Comparison of ENCODE assay signal across 8 mouse cellular contexts in genomic region chr10:80432936-80433512, GRCm38 (mm10). TPM values are rescaled to one million over a fixed set of nuclear protein-coding genes. Genes with fewer than 3 reads are reported as not detected.
DNase-seq lines count a peak whose midpoint lies in the region; ATAC-seq and TF ChIP-seq lines count a peak whose summit lies in the region.

No protein-coding gene starts in this region.

- peaks cover 26% of the 10 kb centered on the region for H3K36me3 ChIP-seq in heart, postnatal 0 days (replicated peaks; ENCODE audit: control insufficient read depth, insufficient read depth, low read length)
- H3K36me3 ChIP-seq in midbrain, embryonic 14.5 days (ENCODE audit: control insufficient read depth, insufficient read depth, low read length) = peaks cover 28% of the 10 kb centered on the region

- WGBS in heart, postnatal 0 days = under 1% methylated on average over 52 of the region's 60 CpGs
- under 1% methylated on average over 55 of the region's 60 CpGs for WGBS in midbrain, embryonic 14.5 days

- TF ChIP-seq CTCF in cortical plate, adult 2 months (IDR thresholded peaks at IDR 0.05; ENCODE audit: extremely low read depth, insufficient read depth, low read length) = no peak
- TF ChIP-seq CTCF in heart, postnatal 0 days (IDR thresholded peaks at IDR 0.05; ENCODE audit: low read depth) = no peak

- intact Hi-C loops in left cerebral cortex, postnatal 4 days (cut with DNase I) = no loop called here

- no peak for TF ChIP-seq EP300 in heart, postnatal 0 days (IDR thresholded peaks at IDR 0.05; ENCODE audit: low read depth)

- peak overlapping the region; percentile 99 for H3K9ac ChIP-seq in heart, postnatal 0 days (replicated peaks; ENCODE audit: low read depth, low read length)
- H3K9ac ChIP-seq in midbrain, embryonic 14.5 days (replicated peaks; ENCODE audit: low read length) = peak overlapping the region; percentile 90

- no peaks in the 10 kb centered on the region for H3K27me3 ChIP-seq in heart, postnatal 0 days (ENCODE audit: control insufficient read depth, insufficient read depth, low read length)
- H3K27me3 ChIP-seq in midbrain, embryonic 14.5 days (ENCODE audit: control insufficient read depth, insufficient read depth, low read length) = no peaks in the 10 kb centered on the region

- H3K4me3 ChIP-seq in cortical plate, adult 2 months (ENCODE audit: insufficient read depth, low read length) = peak overlapping the region; percentile 42
- peak overlapping the region; percentile 100 for H3K4me3 ChIP-seq in heart, postnatal 0 days (ENCODE audit: low read depth, low read length)
- peak overlapping the region; percentile 97 for H3K4me3 ChIP-seq in midbrain, embryonic 14.5 days (replicated peaks; ENCODE audit: low read depth, low read length)

- no peaks in the 10 kb centered on the region for H3K9me3 ChIP-seq in heart, postnatal 0 days (replicated peaks; ENCODE audit: control insufficient read depth, low read length)
- no peaks in the 10 kb centered on the region for H3K9me3 ChIP-seq in midbrain, embryonic 14.5 days (ENCODE audit: control insufficient read depth, low read length)

- DNase-seq in left cerebral cortex, postnatal 4 days = peak; percentile 58
- DNase-seq in left cerebral cortex, adult 8-10 months (ENCODE audit: low spot score in 2 of 2) = no peak
- no peak for DNase-seq in heart, postnatal 0 days (ENCODE audit: low spot score)
- DNase-seq in kidney, postnatal 36 days = peak; percentile 24 to 46
- peak; percentile 77 for DNase-seq in midbrain, embryonic 14.5 days
- peak; percentile 78 for DNase-seq in thymus, postnatal 14 days

- peak; percentile 9 for ATAC-seq in heart, postnatal 0 days (ENCODE audit: insufficient read depth, low read depth)
- ATAC-seq in midbrain, embryonic 14.5 days (ENCODE audit: low FRiP score, low TSS enrichment) = peak; percentile 36
- ATAC-seq in frontal cortex, adult (ENCODE audit: low TSS enrichment) = no peak

- H3K4me1 ChIP-seq in cortical plate, adult 2 months (ENCODE audit: control insufficient read depth, insufficient read depth, low read length) = peaks cover 4% of the 10 kb centered on the region; the same call in 1 of the 2 replicates
- peaks cover 4% of the 10 kb centered on the region for H3K4me1 ChIP-seq in heart, postnatal 0 days (ENCODE audit: control insufficient read depth, insufficient read depth)
- peaks cover 14% of the 10 kb centered on the region for H3K4me1 ChIP-seq in midbrain, embryonic 14.5 days (ENCODE audit: control insufficient read depth, insufficient read depth, low read length)

- no peak for TF ChIP-seq POLR2A in cortical plate, adult 2 months (IDR thresholded peaks at IDR 0.05; ENCODE audit: extremely low read depth, insufficient read depth, low read length)

- peak overlapping the region; percentile 62; the same call in 1 of the 2 replicates for H3K27ac ChIP-seq in cortical plate, adult 2 months (ENCODE audit: insufficient read depth, low read length)
- H3K27ac ChIP-seq in heart, postnatal 0 days (ENCODE audit: low read depth) = peak overlapping the region; percentile 96
- peak overlapping the region; percentile 95 for H3K27ac ChIP-seq in midbrain, embryonic 14.5 days (replicated peaks; ENCODE audit: low read depth, low read length)

- H3K4me2 ChIP-seq in heart, postnatal 0 days (ENCODE audit: low read depth, low read length) = peak overlapping the region; percentile 94
- H3K4me2 ChIP-seq in midbrain, embryonic 14.5 days (ENCODE audit: low read length) = peak overlapping the region; percentile 79

RNA-seq across cellular contexts. Expression of gene Tcf3, which starts 0.4 kb away (rescaled TPM):
- 10 to 100 TPM; 51.9 to 53.7 TPM for total RNA-seq in left cerebral cortex, postnatal 4 days (2021)
- 10 to 100 TPM; 27.7 to 32.6 (median 31.4) TPM for total RNA-seq in left cerebral cortex, adult 8-10 months (2022)
- 25.5 and 26.0 TPM in 2 replicates for polyA plus RNA-seq in cortical plate, adult 2 months (2012; rRNA removed)
- total RNA-seq in heart, postnatal 0 days (2014; rRNA removed; ENCODE audit: low replicate concordance) = 77.8 and 91.4 TPM in 2 replicates
- polyA plus RNA-seq in heart, postnatal 0 days (2015; fragmentation: Nextera tagmentation; extraction: Ambion mirVana) = 20.1 and 20.6 TPM in 2 replicates
- polyA plus RNA-seq in midbrain, embryonic 14.5 days (2014; fragmentation: Nextera tagmentation; extraction: Ambion mirVana) = 49.8 and 60.4 TPM in 2 replicates

RNA-seq across cellular contexts. Expression of gene Uqcr11, which starts 26.4 kb away (rescaled TPM):
- 100 to 1,000 TPM; 282 to 286 TPM for total RNA-seq in left cerebral cortex, postnatal 4 days (2021)
- 100 to 1,000 TPM; 332 to 408 (median 366) TPM for total RNA-seq in left cerebral cortex, adult 8-10 months (2022)
- 1,456 and 1,595 TPM in 2 replicates for polyA plus RNA-seq in cortical plate, adult 2 months (2012; rRNA removed)
- total RNA-seq in heart, postnatal 0 days (2014; rRNA removed; ENCODE audit: low replicate concordance) = 1,589 and 2,020 TPM in 2 replicates
- 3,128 and 3,343 TPM in 2 replicates for polyA plus RNA-seq in heart, postnatal 0 days (2015; fragmentation: Nextera tagmentation; extraction: Ambion mirVana)
- 532 and 742 TPM in 2 replicates for polyA plus RNA-seq in midbrain, embryonic 14.5 days (2014; fragmentation: Nextera tagmentation; extraction: Ambion mirVana)

RNA-seq across cellular contexts. Expression of gene Mbd3, which starts 33.7 kb away (rescaled TPM):
- 100 to 1,000 TPM; 138 to 147 TPM for total RNA-seq in left cerebral cortex, postnatal 4 days (2021)
- 100 to 1,000 TPM; 146 to 152 (median 149) TPM for total RNA-seq in left cerebral cortex, adult 8-10 months (2022)
- polyA plus RNA-seq in cortical plate, adult 2 months (2012; rRNA removed) = 186 and 210 TPM in 2 replicates
- 35.1 and 35.3 TPM in 2 replicates for total RNA-seq in heart, postnatal 0 days (2014; rRNA removed; ENCODE audit: low replicate concordance)
- 75.6 and 78.0 TPM in 2 replicates for polyA plus RNA-seq in heart, postnatal 0 days (2015; fragmentation: Nextera tagmentation; extraction: Ambion mirVana)
- 166 and 208 TPM in 2 replicates for polyA plus RNA-seq in midbrain, embryonic 14.5 days (2014; fragmentation: Nextera tagmentation; extraction: Ambion mirVana)

RNA-seq across cellular contexts. Expression of gene Mex3d, which starts 45.6 kb away (rescaled TPM):
- total RNA-seq in left cerebral cortex, postnatal 4 days (2021) = 10 to 100 TPM; 75.5 to 80.1 TPM
- total RNA-seq in left cerebral cortex, adult 8-10 months (2022) = 10 to 100 TPM; 18.9 to 20.3 (median 19.6) TPM
- polyA plus RNA-seq in cortical plate, adult 2 months (2012; rRNA removed) = 13.8 and 14.3 TPM in 2 replicates
- total RNA-seq in heart, postnatal 0 days (2014; rRNA removed; ENCODE audit: low replicate concordance) = 20.0 and 26.4 TPM in 2 replicates
- polyA plus RNA-seq in heart, postnatal 0 days (2015; fragmentation: Nextera tagmentation; extraction: Ambion mirVana) = 2.2 and 2.9 TPM in 2 replicates
- 17.3 and 28.2 TPM in 2 replicates for polyA plus RNA-seq in midbrain, embryonic 14.5 days (2014; fragmentation: Nextera tagmentation; extraction: Ambion mirVana)

Comparison
In these comparisons a context has a peak if more than half of its experiments do, and no peak if none do; other contexts are left out.
1. DNase-seq: peak in left cerebral cortex, postnatal 4 days (single experiment), kidney, postnatal 36 days (2 of 2), midbrain, embryonic 14.5 days (single experiment) and thymus, postnatal 14 days (single experiment); none in left cerebral cortex, adult 8-10 months (0 of 2) and heart, postnatal 0 days (single experiment).
2. H3K4me3 ChIP-seq: peak in every context shown above with its lines; median percentile 100 in heart, postnatal 0 days; 97 in midbrain, embryonic 14.5 days; 42 in cortical plate, adult 2 months.
3. Peak in every context shown above with its lines, with median percentiles within 50 percentile points of each other: H3K27ac ChIP-seq.